Mouse (Mus musculus) liver, embryonic 11.5 days (tissue): ENCODE measurements around the gene Kif26a. TPM values are rescaled to one million over a fixed set of nuclear protein-coding genes. Genes with fewer than 3 reads are reported as not detected.

ENCODE experiments used
- ATAC-seq: fragments of 200-750 bp; cut with Nextera tagmentation; replicated peaks from 2 replicates; pipeline ENCODE4 v1.8.0; 2017; ENCODE audit warnings: moderate number of reproducible peaks, mild to moderate bottlenecking, moderate TSS enrichment, moderate library complexity; ENCODE audit not compliant: low FRiP score
- DNase-seq: peaks from one replicate; pipeline ENCODE4 v3.0.0-alpha.2; 2017; ENCODE audit warnings: low spot score
- H3K27ac ChIP-seq: fragments of 300-500 bp; sonication (generic); 2 replicates; pipeline ENCODE4 v1.5.1; 2014; ENCODE audit warnings: mild to moderate bottlenecking, low read depth, low read length, control low read depth
- H3K27me3 ChIP-seq: fragments of 300-500 bp; sonication (generic); replicated peaks from 2 replicates; pipeline ENCODE4 v1.6.1; 2014; ENCODE audit warnings: low read length, mixed read lengths; ENCODE audit not compliant: control insufficient read depth, insufficient read depth
- H3K36me3 ChIP-seq: fragments of 300-500 bp; sonication (generic); 2 replicates; pipeline ENCODE4 v1.6.1; 2014; ENCODE audit warnings: mild to moderate bottlenecking, low read length, moderate library complexity, mixed read lengths; ENCODE audit not compliant: control insufficient read depth, insufficient read depth
- H3K4me1 ChIP-seq: fragments of 300-500 bp; sonication (generic); replicated peaks from 2 replicates; pipeline ENCODE4 v1.6.1; 2014; ENCODE audit warnings: low read length, mixed read lengths; ENCODE audit not compliant: control insufficient read depth, insufficient read depth
- H3K4me2 ChIP-seq: fragments of 300-500 bp; sonication (generic); 2 replicates; pipeline ENCODE4 v1.6.1; 2014; ENCODE audit warnings: mild to moderate bottlenecking, control low read depth, moderate library complexity
- H3K4me3 ChIP-seq: fragments of 300-500 bp; sonication (generic); 2 replicates; pipeline ENCODE4 v1.5.1; 2014; ENCODE audit warnings: low read depth, low read length, control low read depth
- H3K9ac ChIP-seq: fragments of 300-500 bp; sonication (generic); 2 replicates; pipeline ENCODE4 v1.6.1; 2014; ENCODE audit warnings: low read depth, low read length, control low read depth
- H3K9me3 ChIP-seq: fragments of 300-500 bp; sonication (generic); 2 replicates; pipeline ENCODE4 v1.6.1; 2016; ENCODE audit warnings: low read length, inconsistent platforms, mixed read lengths; ENCODE audit not compliant: control insufficient read depth
- WGBS: fragments of 180-500 bp; shearing (Covaris S2); extraction: QIAGEN DNeasy Blood & Tissue Kit; methylation state at CpG from one replicate; pipeline ENCODE4 v1.1.7; 2014; 5-methylcytosine and 5-hydroxymethylcytosine counted together
- polyA plus RNA-seq: library from polyadenylated mRNA; unstranded; fragments of >200 nt; fragmentation: Nextera tagmentation; extraction: Ambion mirVana; gene quantifications from 2 replicates; pipeline ENCODE4 v1.2.1, GENCODE M21; 2014

Gene Kif26a
- polyA plus RNA-seq, 1 experiment from 2014 or later = 0.59 TPM

DNA sequence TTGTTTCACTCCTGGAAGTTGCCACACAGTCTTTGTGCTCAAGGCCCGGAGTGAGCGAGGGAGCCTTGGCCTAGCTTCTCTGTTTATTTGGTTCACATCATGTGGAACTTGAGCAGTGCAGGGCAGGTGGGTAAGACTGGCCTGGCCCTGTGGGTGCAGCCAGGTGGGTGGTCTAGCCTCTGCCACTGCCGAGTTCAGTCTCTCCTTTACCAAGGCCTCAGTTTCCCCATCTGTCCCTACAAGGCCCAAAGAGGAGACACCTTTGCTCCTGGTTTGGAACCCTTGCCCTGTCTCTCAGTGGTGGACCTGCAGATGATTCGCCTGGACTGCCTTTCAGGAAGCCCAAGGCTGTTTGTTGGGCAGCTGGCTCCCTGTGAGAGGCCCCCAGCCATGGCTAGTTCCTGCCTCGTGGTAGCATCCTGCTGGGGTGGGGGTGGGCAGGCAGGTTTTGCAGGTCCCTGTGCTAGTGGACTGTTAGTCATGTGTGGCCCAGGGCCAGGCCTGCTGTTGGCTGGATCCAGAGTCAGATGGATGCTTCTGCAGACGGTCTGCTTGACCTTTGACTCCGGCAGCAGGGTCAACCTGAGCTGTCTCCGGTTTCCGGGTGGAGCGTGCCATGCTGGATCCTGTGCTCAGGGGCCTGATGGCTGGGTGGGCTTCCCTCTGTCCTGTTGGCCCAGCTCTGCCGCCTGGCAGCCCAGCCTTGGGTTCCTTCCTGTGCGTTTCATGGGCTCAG lies 5.4 kb downstream of the Kif26a start:
- H3K36me3 ChIP-seq = no peaks in the 10 kb centered on the region
- H3K4me1 ChIP-seq = peaks cover 16% of the 10 kb centered on the region
- H3K9ac ChIP-seq = no peak overlapping the region
- DNase-seq (no peak), ATAC-seq (0 out of 2 replicates have a peak, but pooled peaks have one; percentile 7)
- peaks cover 20% of the 10 kb centered on the region for H3K27me3 ChIP-seq
- peak overlapping the region; percentile 32; the same call in 1 of the 2 replicates for H3K27ac ChIP-seq
- no peaks in the 10 kb centered on the region for H3K9me3 ChIP-seq
- H3K4me3 ChIP-seq = no peak overlapping the region
- no peak overlapping the region for H3K4me2 ChIP-seq
- 45% methylated on average over 12 of the region's 12 CpGs for WGBS

GRCm38 (mm10) chr12:112151980-112152362 lies 6.0 kb downstream of the Kif26a start:
- DNase-seq (no peak), ATAC-seq (no peak)
- Histone ChIP-seq H3K36me3 (no peaks in the 10 kb centered on the region), H3K9ac (no peak overlapping the region), H3K4me2 (no peak overlapping the region), H3K4me1 (peaks cover 12% of the 10 kb centered on the region), H3K9me3 (no peaks in the 10 kb centered on the region), H3K4me3 (no peak overlapping the region), H3K27ac (no peak overlapping the region), H3K27me3 (peaks cover 14% of the 10 kb centered on the region)
- 38% methylated on average over 6 of the region's 6 CpGs for WGBS

- Histone ChIP-seq H3K9me3 (no peaks in the 10 kb centered on the region), H3K36me3 (no peaks in the 10 kb centered on the region), H3K27ac (no peak overlapping the region), H3K4me2 (no peak overlapping the region), H3K4me1 (peaks cover 10% of the 10 kb centered on the region), H3K9ac (no peak overlapping the region), H3K4me3 (no peak overlapping the region), H3K27me3 (0 out of 2 replicates have a peak, but pooled peaks cover 4% of the 10 kb centered on the region)
- ATAC-seq = no peak
- DNase-seq = no peak
- 76% methylated on average over 12 of the region's 12 CpGs for WGBS
These were observed 7.6 kb downstream of the Kif26a start for GRCm38 (mm10) chr12:112153597-112153996.

DNA sequence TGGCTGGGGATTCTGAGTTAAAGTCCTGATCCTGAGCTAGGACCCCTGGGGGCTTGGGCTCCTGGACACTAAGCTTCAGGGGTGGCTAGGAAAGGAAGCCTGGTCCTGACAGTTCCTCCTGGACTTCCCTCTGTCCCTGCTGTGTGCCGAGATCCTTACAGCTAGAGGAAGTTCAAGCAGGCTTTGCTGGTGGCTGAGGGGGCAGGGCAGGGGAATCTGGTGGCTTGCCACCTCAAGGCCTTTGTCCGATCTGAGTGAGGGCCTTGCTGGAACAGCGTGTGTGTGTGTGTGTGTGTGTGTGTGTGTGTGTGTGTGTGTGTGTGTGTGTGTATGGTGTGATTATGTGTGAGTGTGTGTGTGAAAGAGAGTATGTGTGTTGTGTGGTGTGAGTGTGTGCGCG lies 8.5 kb downstream of the Kif26a start:
- Histone ChIP-seq H3K4me2 (no peak overlapping the region), H3K9ac (no peak overlapping the region)

GRCm38 (mm10) chr12:112155218-112156051 lies 9.4 kb downstream of the Kif26a start:
- WGBS = 68% methylated on average over 16 of the region's 16 CpGs
- no peaks in the 10 kb centered on the region for H3K9me3 ChIP-seq
- no peak overlapping the region for H3K9ac ChIP-seq
- DNase-seq (no peak), ATAC-seq (no peak)
- H3K36me3 ChIP-seq = no peaks in the 10 kb centered on the region
- H3K4me3 ChIP-seq = no peak overlapping the region
- H3K27ac ChIP-seq = no peak overlapping the region
- no peak overlapping the region for H3K4me2 ChIP-seq
- H3K27me3 ChIP-seq = no peaks in the 10 kb centered on the region
- peaks cover 10% of the 10 kb centered on the region for H3K4me1 ChIP-seq

More for the DNA sequence above, 8.5 kb downstream of the Kif26a start:
- no peaks in the 10 kb centered on the region for H3K36me3 ChIP-seq
- no peak overlapping the region for H3K27ac ChIP-seq
- H3K4me1 ChIP-seq = peaks cover 10% of the 10 kb centered on the region
- no peak for ATAC-seq
- DNase-seq = no peak
- no peaks in the 10 kb centered on the region for H3K9me3 ChIP-seq
- WGBS = 46% methylated on average over 5 of the region's 5 CpGs
- H3K4me3 ChIP-seq = no peak overlapping the region
- H3K27me3 ChIP-seq = no peaks in the 10 kb centered on the region

DNA sequence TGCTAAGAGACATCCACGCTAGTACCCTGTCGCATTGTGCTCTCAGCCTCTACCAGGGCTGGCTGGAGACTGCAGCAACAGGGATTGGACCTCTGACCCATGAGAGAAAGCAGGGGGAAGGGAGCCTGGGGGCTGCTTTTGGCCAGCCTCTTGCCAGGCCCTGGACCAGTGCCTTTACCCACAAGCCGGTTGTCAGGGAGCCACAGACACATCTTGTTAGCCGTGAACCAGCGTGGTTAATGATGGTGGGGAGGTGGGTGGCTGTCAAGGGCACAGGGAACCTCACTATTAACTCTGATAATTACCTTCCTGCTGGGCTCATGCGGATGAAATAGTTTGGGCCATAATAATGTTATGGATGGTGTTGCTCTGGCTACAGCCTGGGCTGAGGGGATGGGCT lies 10.8 kb downstream of the Kif26a start:
- WGBS = 81% methylated on average over 6 of the region's 6 CpGs
- Histone ChIP-seq H3K9ac (no peak overlapping the region), H3K9me3 (no peaks in the 10 kb centered on the region), H3K27me3 (no peaks in the 10 kb centered on the region), H3K4me1 (peaks cover 3% of the 10 kb centered on the region), H3K4me3 (no peak overlapping the region), H3K27ac (no peak overlapping the region), H3K36me3 (no peaks in the 10 kb centered on the region), H3K4me2 (no peak overlapping the region)
- no peak for DNase-seq
- ATAC-seq = no peak

DNA sequence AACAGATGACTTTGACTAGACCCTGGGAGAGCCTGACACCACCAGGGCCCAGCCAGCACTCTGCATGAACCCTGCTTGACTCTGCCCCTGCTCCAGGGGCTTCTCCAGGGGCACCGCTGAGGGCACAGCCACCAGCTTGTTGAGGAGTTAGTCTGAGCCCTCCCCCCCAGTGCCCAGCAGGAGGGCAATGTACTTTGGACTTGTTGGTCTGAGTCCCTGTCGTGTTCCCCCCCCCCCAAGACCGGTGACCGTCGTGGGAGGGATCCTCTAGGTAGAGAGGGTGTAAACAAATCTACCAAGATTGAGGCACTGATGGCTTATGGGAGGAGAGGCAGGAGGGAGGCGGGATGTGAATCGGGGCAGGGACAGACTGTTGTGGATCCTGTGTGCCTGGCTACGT lies 12.2 kb downstream of the Kif26a start:
- WGBS = 64% methylated on average over 8 of the region's 8 CpGs
- no peak overlapping the region for H3K9ac ChIP-seq
- no peaks in the 10 kb centered on the region for H3K9me3 ChIP-seq
- no peaks in the 10 kb centered on the region for H3K27me3 ChIP-seq
- H3K4me2 ChIP-seq = no peak overlapping the region
- no peak overlapping the region for H3K27ac ChIP-seq
- no peaks in the 10 kb centered on the region for H3K36me3 ChIP-seq
- H3K4me3 ChIP-seq = no peak overlapping the region
- DNase-seq (no peak), ATAC-seq (no peak)
- peaks cover 5% of the 10 kb centered on the region; the same call in 1 of the 2 replicates for H3K4me1 ChIP-seq

DNA sequence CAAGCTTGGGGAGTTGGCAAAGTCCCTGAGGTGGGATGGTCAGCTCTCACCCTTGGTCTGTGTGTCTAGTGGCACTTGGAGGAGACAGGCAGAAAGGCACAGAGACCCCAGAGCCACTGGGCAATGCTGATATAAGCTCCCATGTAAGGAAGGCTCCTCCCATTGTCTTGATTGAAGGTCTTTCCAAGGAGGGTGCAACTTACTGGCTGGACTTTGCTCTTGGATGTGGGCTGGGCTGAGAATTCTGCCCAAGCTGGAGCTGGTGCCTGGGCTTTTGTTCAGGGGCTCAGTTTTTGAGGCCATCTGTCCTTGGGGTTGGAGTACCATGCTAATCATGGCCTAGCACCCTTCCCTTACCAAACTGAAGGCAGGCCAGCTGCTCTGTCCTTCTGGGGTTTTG lies 12.8 kb downstream of the Kif26a start:
- ATAC-seq (no peak), DNase-seq (no peak)
- H3K4me1 ChIP-seq = peaks cover 8% of the 10 kb centered on the region
- H3K4me2 ChIP-seq = no peak overlapping the region
- H3K4me3 ChIP-seq = no peak overlapping the region
- H3K9me3 ChIP-seq = no peaks in the 10 kb centered on the region
- H3K36me3 ChIP-seq = no peaks in the 10 kb centered on the region
- no peak overlapping the region for H3K9ac ChIP-seq
- H3K27ac ChIP-seq = no peak overlapping the region
- no peaks in the 10 kb centered on the region for H3K27me3 ChIP-seq
